Mouse (Mus musculus) granulocyte monocyte progenitor cell, adult 5-6 weeks (primary cell): Measurements from ENCODE around the gene Gspt2. TPM values are rescaled to one million over a fixed set of nuclear protein-coding genes. Genes with fewer than 3 reads are reported as not detected.

Source experiments
- ATAC-seq: replicated peaks from 2 replicates; pipeline ENCODE4 v1.8.0; 2016; ENCODE audit warnings: mild to moderate bottlenecking, moderate TSS enrichment, inconsistent platforms; ENCODE audit not compliant: poor library complexity, severe bottlenecking
- total RNA-seq, 2 experiments: library from RNA; stranded (forward) in 1 of 2; stranded (reverse) in 1 of 2; fragments of 200-712, 200-1000 nt in 1 of 2; fragments of >200 nt in 1 of 2; fragmentation: Nextera tagmentation in 1 of 2; gene quantifications; 2 replicates each; pipeline ENCODE4 v1.2.3; 2014 to 2017

The Gspt2 gene
- total RNA-seq (2014; fragmentation: Nextera tagmentation) (16.6 and 18.9 TPM in 2 replicates), total RNA-seq (2017) (11.3 and 12.8 TPM in 2 replicates)

DNA sequence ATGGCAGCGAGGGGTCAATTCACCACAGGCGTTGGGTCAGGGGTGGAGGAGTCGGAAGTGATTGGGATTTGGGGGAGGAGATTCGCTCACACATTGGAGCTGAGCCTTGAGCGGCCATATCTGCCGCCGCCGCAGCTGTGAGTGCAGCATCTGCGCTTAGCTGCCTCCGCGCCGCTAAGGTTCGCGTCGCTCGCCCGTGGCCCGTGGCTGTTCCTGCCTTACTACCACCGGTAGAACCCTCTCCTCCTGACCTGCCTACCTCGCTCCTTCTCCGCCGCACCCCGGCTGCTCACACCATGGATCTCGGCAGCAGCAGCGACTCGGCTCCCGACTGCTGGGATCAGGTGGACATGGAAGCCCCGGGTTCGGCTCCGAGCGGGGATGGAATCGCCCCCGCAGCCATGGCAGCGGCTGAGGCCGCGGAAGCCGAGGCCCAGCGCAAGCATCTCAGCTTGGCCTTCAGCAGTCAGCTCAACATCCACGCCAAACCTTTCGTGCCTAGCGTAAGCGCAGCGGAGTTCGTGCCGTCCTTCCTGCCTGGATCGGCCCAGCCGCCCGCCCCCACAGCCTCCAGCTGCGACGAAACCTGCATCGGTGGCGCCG, at the start of gene Gspt2:
Gspt2 (plus strand) TSS at position 109 of the 603 bp plus-strand sequence.
- ATAC-seq: peak; percentile 95

DNA sequence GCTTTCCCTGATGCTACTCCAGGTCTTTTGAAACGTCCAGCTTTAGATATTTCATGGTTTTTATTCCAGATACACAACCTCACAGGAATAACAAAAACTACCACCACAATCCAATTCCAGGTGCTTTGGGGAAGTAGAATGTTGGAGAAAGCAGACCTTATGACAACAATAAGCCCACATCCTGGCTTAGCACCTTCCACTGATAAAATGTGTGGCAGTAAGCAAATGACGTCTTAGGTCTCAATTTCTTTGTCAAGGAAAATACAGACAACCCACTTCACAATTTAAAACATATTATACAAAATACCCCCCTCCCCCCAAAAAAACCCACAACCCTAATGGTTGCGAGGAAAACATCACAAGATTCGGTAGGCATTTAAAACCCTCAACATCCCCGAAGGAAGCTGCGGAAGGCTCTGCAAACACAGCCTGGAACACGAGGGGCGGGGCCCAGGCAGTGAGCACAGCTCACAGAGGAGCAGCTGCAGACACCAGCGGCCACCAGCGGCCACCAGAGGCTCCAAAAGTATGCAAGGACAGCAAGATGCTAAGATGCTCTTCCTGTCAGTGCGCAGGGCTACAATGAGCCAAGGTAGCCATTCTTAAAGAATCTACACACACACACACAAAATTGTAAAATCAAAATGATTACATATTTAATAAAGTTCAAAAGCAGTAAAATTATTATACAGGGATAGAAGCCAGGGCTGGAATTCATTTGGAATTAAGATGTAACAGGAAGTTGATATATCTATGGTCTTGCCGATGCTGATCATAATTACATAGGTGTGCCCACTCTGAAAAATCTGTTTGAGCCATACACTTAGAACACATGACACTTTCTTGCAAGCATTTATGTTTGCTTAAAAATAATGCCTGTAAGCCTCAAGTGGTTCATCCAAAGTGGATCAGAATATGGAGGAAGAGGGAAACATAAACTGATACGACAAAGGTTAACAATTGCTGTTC, 10.8 kb upstream of the Gspt2 start:
- peak; percentile 89 for ATAC-seq

DNA sequence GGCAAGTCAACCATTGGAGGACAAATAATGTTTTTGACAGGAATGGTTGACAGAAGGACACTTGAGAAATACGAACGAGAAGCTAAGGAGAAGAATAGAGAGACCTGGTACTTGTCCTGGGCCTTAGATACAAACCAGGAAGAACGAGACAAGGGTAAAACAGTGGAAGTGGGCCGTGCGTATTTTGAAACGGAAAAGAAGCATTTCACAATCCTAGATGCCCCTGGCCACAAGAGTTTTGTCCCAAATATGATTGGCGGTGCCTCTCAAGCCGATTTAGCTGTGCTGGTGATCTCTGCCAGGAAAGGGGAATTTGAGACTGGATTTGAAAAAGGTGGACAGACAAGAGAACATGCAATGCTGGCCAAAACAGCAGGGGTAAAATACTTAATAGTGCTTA, 1.0 kb downstream of the Gspt2 start:
- ATAC-seq: peak; percentile 79

DNA sequence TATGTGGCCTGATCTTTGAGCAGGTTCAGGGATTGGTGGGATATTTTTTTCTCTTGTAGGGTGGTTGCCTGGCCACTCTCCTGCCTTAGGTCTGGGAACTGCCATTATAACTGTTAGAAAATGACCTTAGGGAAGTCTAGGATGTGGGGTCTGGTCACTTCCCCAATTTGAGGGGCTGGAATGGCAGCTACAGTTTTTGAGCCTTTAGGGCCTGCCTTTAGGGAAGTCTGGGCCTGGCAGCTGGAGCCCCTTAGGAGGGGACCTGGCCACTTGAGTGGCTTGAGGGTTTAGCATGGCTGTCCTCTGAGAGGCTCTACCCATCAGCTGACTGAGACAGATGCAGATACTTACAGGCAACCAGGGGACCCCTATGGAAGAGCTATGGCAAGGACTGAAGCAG, 12.7 kb downstream of the Gspt2 start:
- peak; percentile 92 for ATAC-seq

DNA sequence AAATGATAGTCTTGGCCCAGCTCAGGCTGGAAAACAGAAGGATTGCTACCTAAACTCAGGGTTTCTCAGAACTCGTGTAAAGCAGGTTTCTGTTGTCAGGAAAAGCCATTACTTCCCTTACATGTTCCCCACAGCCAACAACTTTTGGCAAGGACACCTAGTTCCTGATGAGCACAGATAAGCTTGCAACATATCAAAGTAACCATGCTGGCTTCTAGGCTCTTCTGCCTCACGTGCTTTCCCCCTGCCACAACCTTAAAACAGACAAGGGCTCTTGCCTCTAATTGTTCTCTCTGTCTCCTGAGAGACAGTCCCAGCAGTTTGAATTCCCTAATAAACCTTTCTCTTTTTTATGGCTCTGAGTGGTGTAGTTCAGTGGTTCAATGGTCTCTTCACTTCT, 21.9 kb downstream of the Gspt2 start:
- ATAC-seq: peak; percentile 50; the same call in 1 of the 2 replicates

DNA sequence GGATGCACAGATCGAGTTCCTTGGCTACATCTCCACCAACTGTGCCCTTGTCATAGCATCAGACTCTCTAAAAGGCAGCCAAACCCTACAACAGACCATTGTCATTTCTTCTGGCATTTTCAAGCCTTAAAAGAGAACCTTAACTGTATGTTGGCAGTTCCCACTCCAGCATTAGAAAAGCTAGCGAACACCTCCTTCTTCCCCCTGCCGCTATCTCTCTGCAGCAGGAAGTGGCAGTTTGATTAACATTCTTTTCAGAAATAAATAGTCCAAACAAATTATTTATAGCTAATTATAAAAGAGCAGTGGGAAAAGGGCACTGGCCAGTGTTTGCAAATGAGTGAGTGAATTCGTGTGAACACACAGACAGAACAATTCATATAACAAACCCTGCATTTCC, 34.9 kb downstream of the Gspt2 start:
- no peak for ATAC-seq

DNA sequence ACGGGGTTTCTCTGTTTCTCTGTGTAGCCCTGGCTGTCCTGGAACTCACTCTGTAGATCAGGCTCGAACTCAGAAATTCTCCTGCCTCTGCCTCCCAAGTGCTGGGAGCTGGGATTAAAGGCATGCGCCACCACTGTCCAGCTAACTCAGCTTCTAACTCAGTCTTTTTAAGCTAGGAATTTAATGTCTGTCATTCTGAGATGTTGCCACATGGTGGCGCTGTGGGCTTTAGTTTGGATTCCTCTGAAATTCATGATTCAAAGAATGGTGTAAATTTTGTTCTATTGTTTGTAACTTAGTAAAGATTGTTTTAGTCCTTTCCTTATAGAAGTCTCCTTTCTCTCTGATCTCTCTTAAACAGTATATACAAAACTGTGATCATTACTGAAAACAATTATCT, 39.1 kb downstream of the Gspt2 start:
- no peak; the same call in 1 of the 2 replicates for ATAC-seq

DNA sequence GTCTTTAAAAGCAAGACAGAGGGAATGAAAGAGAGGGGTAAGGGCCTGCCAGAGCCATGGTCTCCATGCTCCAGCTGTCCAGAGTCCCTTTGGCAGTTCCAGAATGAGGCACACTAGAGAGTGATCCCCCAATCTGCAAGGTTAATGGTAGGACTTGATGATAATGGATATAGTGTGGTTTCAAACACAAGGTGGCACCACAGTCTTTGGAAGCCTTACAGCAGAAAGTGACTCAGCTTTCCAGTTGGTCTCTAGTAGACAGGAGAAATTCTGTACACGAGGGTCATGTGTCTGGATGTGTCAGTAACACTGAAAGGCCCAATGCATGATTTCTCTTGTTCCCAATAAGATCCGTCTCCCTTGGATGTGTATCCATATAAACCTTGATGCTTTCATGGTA, 45.7 kb downstream of the Gspt2 start:
- 0 out of 2 replicates have a peak, but pooled peaks have one; percentile 35 for ATAC-seq

DNA sequence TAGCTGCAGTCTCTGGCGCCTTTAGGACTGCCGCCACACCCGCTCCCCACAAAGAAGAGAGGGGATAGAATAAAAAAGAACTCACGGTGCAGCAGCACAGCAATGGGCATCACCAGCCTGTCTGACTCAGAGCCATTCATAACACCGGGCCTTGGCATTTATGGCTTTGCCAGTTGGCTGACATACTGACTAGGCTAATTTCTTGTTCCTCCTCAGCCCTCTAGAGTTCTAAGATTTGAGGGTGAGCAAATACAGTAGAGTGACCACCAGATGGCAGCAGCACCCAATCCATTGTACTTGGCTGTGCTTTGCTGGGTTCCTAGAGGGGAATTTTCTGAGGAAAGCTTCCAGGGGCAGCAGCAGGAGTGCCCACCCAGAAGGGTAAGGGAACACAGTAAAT, 53.7 kb downstream of the Gspt2 start:
- peak; percentile 97 for ATAC-seq

Other genes with a start within 250 kb of the Gspt2 start
- 4.0 and 8.1 TPM in 2 replicates for gene Maged1, start 93.9 kb upstream of the Gspt2 start, total RNA-seq (2014; fragmentation: Nextera tagmentation)
- 5.4 TPM in 2 replicates for gene Maged1, start 93.9 kb upstream of the Gspt2 start, total RNA-seq (2017)
- gene Zxdb, start 88.5 kb downstream of the Gspt2 start, total RNA-seq (2014; fragmentation: Nextera tagmentation): 4.6 and 5.0 TPM in 2 replicates
- gene Zxdb, start 88.5 kb downstream of the Gspt2 start, total RNA-seq (2017): 4.8 and 6.8 TPM in 2 replicates